Mouse (Mus musculus) left cerebral cortex, postnatal 10 days (tissue): ENCODE results near the gene Cdk5rap1. TPM values are rescaled to one million over a fixed set of nuclear protein-coding genes. Genes with fewer than 3 reads are reported as not detected.
"Not testable (repeated sequence)": the region's sequence is repeated elsewhere in the genome, so short reads cannot be mapped to it uniquely, and the experiment has no call there.

ENCODE experiments used
- DNase-seq, 2 experiments: peaks; one replicate each; pipeline ENCODE4 v3.0.0; 2021 to 2022; ENCODE audit warnings: low spot score in 2 of 2, mixed read lengths in 1 of 2; ENCODE audit errors: extremely low spot score in 1 of 2
- intact Hi-C: fragments of 180-260 bp; cut with DNase I; formaldehyde crosslinking; loops from one replicate; pipeline ENCODE4 v1.15.1; 2025
- total RNA-seq, 2 experiments: library from RNA; stranded (reverse); gene quantifications; 2 replicates each; pipeline ENCODE4 v1.2.3; 2021

Gene Cdk5rap1
- total RNA-seq, 2 experiments from 2014 or later: 11.2 to 11.5 TPM

- intact Hi-C loops: no loop called here
- no peak for DNase-seq
Observed at GRCm38 (mm10) chr2:154292833-154293232, 80.0 kb downstream of the Cdk5rap1 start.

GRCm38 (mm10) chr2:154291866-154292265 lies 80.9 kb downstream of the Cdk5rap1 start:
- intact Hi-C loops, DNase-seq: not testable (repeated sequence)

Other genes starting within 250 kb of the Cdk5rap1 start
- gene Bpifa3, start 242.7 kb downstream of the Cdk5rap1 start, total RNA-seq: not detected
- not detected for gene Bpifa1, start 230.1 kb downstream of the Cdk5rap1 start, total RNA-seq
- gene Bpifa5, start 210.4 kb downstream of the Cdk5rap1 start, total RNA-seq: not detected
- under 1 TPM; 0.28 to 0.41 TPM for gene Bpifb1, start 182.2 kb downstream of the Cdk5rap1 start, total RNA-seq
- gene Bpifb5, start 149.3 kb downstream of the Cdk5rap1 start, total RNA-seq: under 1 TPM in 1 of 2 experiments, not detected in 1; 0.21 TPM
- gene Bpifb9a, start 115.2 kb downstream of the Cdk5rap1 start, total RNA-seq: not detected
- not detected for gene Bpifb9b, start 65.8 kb downstream of the Cdk5rap1 start, total RNA-seq
- 10 to 100 TPM; 25.9 to 29.9 TPM for gene Snta1, start 35.1 kb upstream of the Cdk5rap1 start, total RNA-seq
- 10 to 100 TPM; 41.7 to 52.1 TPM for gene Cbfa2t2, start 63.5 kb upstream of the Cdk5rap1 start, total RNA-seq
- gene 1700003F12Rik, start 174.1 kb upstream of the Cdk5rap1 start, total RNA-seq: under 1 TPM in 1 of 2 experiments, not detected in 1; 0.71 TPM
- not detected for gene Actl10, start 178.8 kb upstream of the Cdk5rap1 start, total RNA-seq
- gene Necab3, start 185.9 kb upstream of the Cdk5rap1 start, total RNA-seq: 10 to 100 TPM; 59.5 to 63.2 TPM
- 10 to 100 TPM; 12.2 to 12.6 TPM for gene E2f1, start 196.9 kb upstream of the Cdk5rap1 start, total RNA-seq
- 10 to 100 TPM; 17.4 to 18.6 TPM for gene Pxmp4, start 230.7 kb upstream of the Cdk5rap1 start, total RNA-seq
- 10 to 100 TPM; 14.3 to 14.7 TPM for gene Zfp341, start 240.3 kb upstream of the Cdk5rap1 start, total RNA-seq
- not detected for gene 4930519P11Rik, start 240.4 kb upstream of the Cdk5rap1 start, total RNA-seq